Mouse (Mus musculus) liver, adult 2 months (tissue): Measurements from ENCODE around the gene Hormad2. TPM values are rescaled to one million over a fixed set of nuclear protein-coding genes. Genes with fewer than 3 reads are reported as not detected.

Source experiments
- DNase-seq: peaks from one replicate; pipeline ENCODE4 v3.0.0-alpha.2; 2011; ENCODE audit warnings: low read depth, low spot score; ENCODE audit errors: extremely low read depth
- H3K27ac ChIP-seq: fragments of 200-500 bp; replicated peaks from 2 replicates; pipeline ENCODE4 v1.5.1; 2012; ENCODE audit warnings: low read depth, mild to moderate bottlenecking, control low read depth, inconsistent platforms, low read length; ENCODE audit not compliant: insufficient read depth
- H3K27me3 ChIP-seq: fragments of 200-500 bp; 2 replicates; pipeline ENCODE4 v1.6.1; 2012; ENCODE audit warnings: mild to moderate bottlenecking, moderate library complexity, low read length, inconsistent platforms; ENCODE audit not compliant: control insufficient read depth, insufficient read depth
- H3K36me3 ChIP-seq: fragments of 200-500 bp; 2 replicates; pipeline ENCODE4 v1.6.1; 2012; ENCODE audit warnings: low read length, inconsistent platforms; ENCODE audit not compliant: control insufficient read depth, insufficient read depth
- H3K4me1 ChIP-seq: fragments of 200-500 bp; 2 replicates; pipeline ENCODE4 v1.6.1; 2011; ENCODE audit warnings: low read length; ENCODE audit not compliant: control insufficient read depth, insufficient read depth
- H3K4me3 ChIP-seq: fragments of 200-500 bp; 2 replicates; pipeline ENCODE4 v1.5.1; 2011; ENCODE audit warnings: low read depth, mild to moderate bottlenecking, control low read depth, low read length, moderate library complexity; ENCODE audit not compliant: insufficient read depth
- H3K79me2 ChIP-seq: fragments of 200-500 bp; 2 replicates; pipeline ENCODE4 v1.6.1; 2012; ENCODE audit warnings: inconsistent platforms, mild to moderate bottlenecking, low read length, moderate library complexity; ENCODE audit not compliant: control insufficient read depth, insufficient read depth
- H3K9ac ChIP-seq: fragments of 200-500 bp; 2 replicates; pipeline ENCODE4 v1.6.1; 2012; ENCODE audit warnings: low read depth, mild to moderate bottlenecking, control low read depth, inconsistent platforms, low read length
- CTCF ChIP-seq: fragments of 200-500 bp; IDR thresholded peaks from 2 replicates; pipeline ENCODE4 v1.5.1; 2011; ENCODE audit warnings: low read depth, low read length, control low read depth
- POLR2A ChIP-seq: fragments of 200-500 bp; IDR thresholded peaks from 2 replicates; pipeline ENCODE4 v1.6.1; 2011; ENCODE audit warnings: low read length, control low read depth; ENCODE audit not compliant: insufficient read depth; ENCODE audit errors: extremely low read depth
- whole genome bisulfite sequencing: fragments of 180-500 bp; shearing (Covaris S2); methylation state at CpG from one replicate; pipeline ENCODE4 v1.1.7; 2018; 5-methylcytosine and 5-hydroxymethylcytosine counted together
- polyA plus RNA-seq: library from polyadenylated mRNA; depleted of rRNA; stranded (reverse); fragments of >200 nt; gene quantifications from 2 replicates; pipeline ENCODE4 v1.2.3, GENCODE M21; 2012
- total RNA-seq: library from RNA; depleted of rRNA; stranded (reverse); fragments of >200 nt; gene quantifications from 2 replicates; pipeline ENCODE4 v1.2.3, GENCODE M21; 2014

Gene Hormad2
- total and polyA plus RNA-seq, 2 experiments, result 0.12 to 1.0 TPM

- TF ChIP-seq CTCF, result 0 out of 2 replicates have a peak, but pooled peaks have one; percentile 1
- TF ChIP-seq POLR2A, result no peak
- no peaks in the 10 kb centered on the region for H3K27me3 ChIP-seq
- H3K4me3 ChIP-seq, result no peak overlapping the region
- no peak overlapping the region for H3K9ac ChIP-seq
- no peaks in the 10 kb centered on the region for H3K79me2 ChIP-seq
- no peak overlapping the region for H3K27ac ChIP-seq
- no peaks in the 10 kb centered on the region for H3K4me1 ChIP-seq
- no peaks in the 10 kb centered on the region for H3K36me3 ChIP-seq
- DNase-seq, result peak; percentile 23
- WGBS, result 30% methylated on average over 6 of the region's 6 CpGs
Measured at GRCm38 (mm10) chr11:4421933-4422488, 18.9 kb downstream of the Hormad2 start.

- TF ChIP-seq POLR2A, result no peak
- no peak for TF ChIP-seq CTCF
- H3K27ac ChIP-seq, result no peak overlapping the region
- DNase-seq, result no peak
- H3K36me3 ChIP-seq, result no peaks in the 10 kb centered on the region
- H3K79me2 ChIP-seq, result no peaks in the 10 kb centered on the region
- H3K4me1 ChIP-seq, result no peaks in the 10 kb centered on the region
- H3K9ac ChIP-seq, result no peak overlapping the region
- no peaks in the 10 kb centered on the region for H3K27me3 ChIP-seq
- 65% methylated on average over 3 of the region's 3 CpGs for WGBS
- H3K4me3 ChIP-seq, result no peak overlapping the region
Measured at GRCm38 (mm10) chr11:4417986-4418385, 22.9 kb downstream of the Hormad2 start.

- Histone ChIP-seq H3K9ac (no peak overlapping the region), H3K27ac (no peak overlapping the region), H3K36me3 (no peaks in the 10 kb centered on the region), H3K27me3 (no peaks in the 10 kb centered on the region), H3K4me1 (no peaks in the 10 kb centered on the region), H3K79me2 (no peaks in the 10 kb centered on the region), H3K4me3 (no peak overlapping the region)
- no peak for TF ChIP-seq POLR2A
- TF ChIP-seq CTCF, result no peak
- DNase-seq, result no peak
- WGBS, result 95% methylated on average over 4 of the region's 4 CpGs
Measured at GRCm38 (mm10) chr11:4412294-4412693, 28.6 kb downstream of the Hormad2 start.

GRCm38 (mm10) chr11:4404277-4404676 is 36.6 kb downstream of the Hormad2 start:
- TF ChIP-seq POLR2A (no peak), CTCF (no peak)
- WGBS, result 49% methylated on average over 4 of the region's 4 CpGs
- Histone ChIP-seq H3K4me1 (no peaks in the 10 kb centered on the region), H3K36me3 (no peaks in the 10 kb centered on the region), H3K27ac (no peak overlapping the region), H3K4me3 (no peak overlapping the region), H3K79me2 (no peaks in the 10 kb centered on the region), H3K27me3 (no peaks in the 10 kb centered on the region), H3K9ac (no peak overlapping the region)
- DNase-seq, result no peak

GRCm38 (mm10) chr11:4403381-4403780 is 37.5 kb downstream of the Hormad2 start:
- H3K4me1 ChIP-seq, result no peaks in the 10 kb centered on the region
- no peaks in the 10 kb centered on the region for H3K27me3 ChIP-seq
- no peaks in the 10 kb centered on the region for H3K36me3 ChIP-seq
- H3K27ac ChIP-seq, result no peak overlapping the region
- H3K79me2 ChIP-seq, result no peaks in the 10 kb centered on the region
- no peak for DNase-seq
- H3K4me3 ChIP-seq, result no peak overlapping the region
- 76% methylated on average over 7 of the region's 7 CpGs for WGBS
- no peak overlapping the region for H3K9ac ChIP-seq
- TF ChIP-seq CTCF (no peak), POLR2A (no peak)

- Histone ChIP-seq H3K27me3 (no peaks in the 10 kb centered on the region), H3K4me3 (no peak overlapping the region), H3K36me3 (no peaks in the 10 kb centered on the region), H3K79me2 (no peaks in the 10 kb centered on the region), H3K9ac (no peak overlapping the region), H3K27ac (no peak overlapping the region), H3K4me1 (no peaks in the 10 kb centered on the region; the same call in 1 of the 2 replicates)
- 77% methylated on average over 5 of the region's 5 CpGs for WGBS
- no peak for TF ChIP-seq CTCF
- TF ChIP-seq POLR2A, result no peak
- no peak for DNase-seq
Measured at GRCm38 (mm10) chr11:4401251-4401650, 39.7 kb downstream of the Hormad2 start.
